Mouse (Mus musculus) forebrain, embryonic 10.5 days (tissue): ENCODE data around the gene Astn2. TPM values are rescaled to one million over a fixed set of nuclear protein-coding genes. Genes with fewer than 3 reads are reported as not detected.

ENCODE experiments used
- DNase-seq: peaks from one replicate; pipeline ENCODE4 v3.0.0-alpha.2; 2017; ENCODE audit warnings: low spot score; ENCODE audit errors: extremely low spot score
- H3K27ac ChIP-seq: fragments of 300-500 bp; sonication (generic); 2 replicates; pipeline ENCODE4 v1.5.1; 2016; ENCODE audit warnings: mild to moderate bottlenecking
- H3K27me3 ChIP-seq: fragments of 300-500 bp; sonication (generic); 2 replicates; pipeline ENCODE4 v1.6.1; 2016; ENCODE audit warnings: mild to moderate bottlenecking; ENCODE audit not compliant: poor library complexity, severe bottlenecking
- H3K36me3 ChIP-seq: fragments of 300-500 bp; sonication (generic); replicated peaks from 2 replicates; pipeline ENCODE4 v1.6.1; 2016; ENCODE audit warnings: mild to moderate bottlenecking, moderate library complexity
- H3K4me1 ChIP-seq: fragments of 300-500 bp; sonication (generic); 2 replicates; pipeline ENCODE4 v1.6.1; 2016
- H3K4me3 ChIP-seq: fragments of 300-500 bp; sonication (generic); 2 replicates; pipeline ENCODE4 v1.5.1; 2016; ENCODE audit warnings: mild to moderate bottlenecking, moderate library complexity
- H3K9me3 ChIP-seq: fragments of 300-500 bp; sonication (generic); 2 replicates; pipeline ENCODE4 v1.6.1; 2016; ENCODE audit warnings: mild to moderate bottlenecking, moderate library complexity
- WGBS: fragments of 180-500 bp; shearing (Covaris S2); methylation state at CpG from one replicate; pipeline ENCODE4 v1.1.7; 2016; 5-methylcytosine and 5-hydroxymethylcytosine counted together
- polyA plus RNA-seq: library from polyadenylated mRNA; unstranded; fragments of >200 nt; fragmentation: Nextera tagmentation; extraction: Ambion mirVana; gene quantifications from 2 replicates; pipeline ENCODE4 v1.2.1, GENCODE M21; 2016

Astn2 gene
- polyA plus RNA-seq, 1 experiment from 2014 or later, result 0.27 TPM

DNA sequence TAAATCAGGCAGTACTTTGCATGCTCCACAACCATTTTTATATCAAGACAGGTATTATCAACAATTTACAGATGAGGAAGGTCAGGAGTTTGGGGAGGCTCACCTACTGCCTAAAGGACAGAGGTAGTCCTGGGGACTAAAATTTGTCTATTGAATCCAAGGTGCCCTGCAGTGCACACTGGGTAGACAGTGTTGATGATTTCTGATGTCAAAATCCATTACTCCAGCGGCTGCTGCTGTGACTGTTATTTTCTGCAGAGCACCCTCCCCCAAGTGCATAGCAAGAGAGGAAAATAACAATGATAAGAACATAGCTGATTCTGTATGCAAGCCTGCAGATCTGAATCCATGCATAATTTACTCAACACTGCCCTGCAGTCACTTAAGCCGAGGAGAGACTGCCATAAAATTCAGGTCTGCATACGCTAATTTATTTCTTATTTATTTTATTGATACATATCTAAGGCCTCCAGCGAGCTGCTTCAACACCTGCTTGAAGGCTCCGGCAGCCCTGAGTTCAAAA, 660.3 kb downstream of the Astn2 start:
- Histone ChIP-seq H3K4me3 (no peak overlapping the region), H3K36me3 (no peaks in the 10 kb centered on the region), H3K4me1 (peaks cover 7% of the 10 kb centered on the region; the same call in 1 of the 2 replicates), H3K27ac (no peak overlapping the region), H3K9me3 (no peaks in the 10 kb centered on the region), H3K27me3 (no peaks in the 10 kb centered on the region)
- 78% methylated on average over 5 of the region's 5 CpGs for whole genome bisulfite sequencing
- no peak for DNase-seq

DNA sequence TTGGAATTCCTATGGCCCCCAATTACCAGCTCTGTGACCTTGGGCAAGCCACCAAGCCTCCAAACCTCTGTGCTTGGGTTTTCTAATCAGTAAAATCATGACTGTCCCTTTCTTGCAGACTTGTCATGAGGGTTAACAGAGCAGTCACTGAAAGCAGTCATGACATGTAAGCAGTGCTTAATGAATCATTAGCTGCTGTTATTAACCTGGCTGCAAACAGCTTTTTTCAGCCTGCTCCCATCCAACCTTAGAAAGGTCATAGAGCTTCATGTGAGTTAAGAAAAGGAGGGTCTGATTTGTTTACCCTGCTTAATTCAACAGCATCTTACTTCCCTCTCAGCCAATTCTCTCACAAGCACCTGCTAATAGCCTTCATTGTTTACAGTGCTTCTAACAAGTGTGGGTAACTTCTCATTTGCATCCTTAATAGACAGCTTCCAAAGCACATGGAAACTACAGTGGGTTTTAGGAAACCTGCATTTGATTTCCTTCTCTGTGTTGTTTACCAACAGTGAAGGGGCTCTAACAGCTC, 661.2 kb downstream of the Astn2 start:
- H3K36me3 ChIP-seq, result no peaks in the 10 kb centered on the region
- H3K27ac ChIP-seq, result no peak overlapping the region
- peaks cover 7% of the 10 kb centered on the region; the same call in 1 of the 2 replicates for H3K4me1 ChIP-seq
- H3K27me3 ChIP-seq, result no peaks in the 10 kb centered on the region
- H3K9me3 ChIP-seq, result no peaks in the 10 kb centered on the region
- no peak for DNase-seq
- H3K4me3 ChIP-seq, result no peak overlapping the region

DNA sequence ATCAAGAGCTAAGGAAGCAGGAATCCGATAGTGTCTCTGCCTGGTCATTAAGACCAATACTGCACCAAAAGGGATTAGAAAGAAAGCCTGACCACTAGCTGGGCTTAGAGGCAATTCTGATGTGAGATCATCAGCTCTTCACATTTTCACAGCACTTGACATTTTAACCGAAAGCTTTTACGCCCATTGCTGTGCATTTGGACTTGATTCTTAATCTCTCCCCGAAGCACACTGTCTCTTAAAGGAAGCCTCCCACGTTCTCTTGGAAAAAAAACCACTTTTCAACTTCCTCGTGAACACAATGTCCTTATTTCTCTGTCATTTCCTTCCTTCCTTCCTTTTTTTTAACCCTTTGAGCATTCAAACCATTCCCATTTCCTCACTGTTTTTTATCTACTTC, 680.0 kb downstream of the Astn2 start:
- Histone ChIP-seq H3K9me3 (no peaks in the 10 kb centered on the region), H3K36me3 (no peaks in the 10 kb centered on the region), H3K4me1 (no peaks in the 10 kb centered on the region), H3K27ac (no peak overlapping the region), H3K4me3 (no peak overlapping the region), H3K27me3 (no peaks in the 10 kb centered on the region)
- no peak for DNase-seq
- 73% methylated on average over 6 of the region's 6 CpGs for WGBS

DNA sequence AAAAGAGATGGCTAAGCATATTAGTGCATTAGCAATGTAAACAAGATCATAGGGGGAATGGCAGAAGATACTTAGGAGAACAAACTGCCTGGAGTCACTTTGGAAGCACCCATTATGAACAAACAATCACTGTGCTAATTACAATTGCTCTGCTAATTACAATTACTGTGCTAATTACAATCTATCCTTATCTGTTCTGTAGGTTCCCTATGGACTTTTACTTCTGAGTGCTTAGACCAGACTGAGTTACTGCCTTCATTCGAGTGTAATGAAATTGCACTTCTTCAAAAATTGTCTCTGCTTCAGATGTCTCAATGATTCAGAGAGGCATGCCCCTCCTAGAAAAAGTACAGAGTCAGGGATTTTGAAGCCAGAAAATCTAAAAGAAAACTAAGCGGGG, 684.8 kb downstream of the Astn2 start:
- no peaks in the 10 kb centered on the region for H3K27me3 ChIP-seq
- no peak for DNase-seq
- 89% methylated on average over 2 of the region's 2 CpGs for WGBS

DNA sequence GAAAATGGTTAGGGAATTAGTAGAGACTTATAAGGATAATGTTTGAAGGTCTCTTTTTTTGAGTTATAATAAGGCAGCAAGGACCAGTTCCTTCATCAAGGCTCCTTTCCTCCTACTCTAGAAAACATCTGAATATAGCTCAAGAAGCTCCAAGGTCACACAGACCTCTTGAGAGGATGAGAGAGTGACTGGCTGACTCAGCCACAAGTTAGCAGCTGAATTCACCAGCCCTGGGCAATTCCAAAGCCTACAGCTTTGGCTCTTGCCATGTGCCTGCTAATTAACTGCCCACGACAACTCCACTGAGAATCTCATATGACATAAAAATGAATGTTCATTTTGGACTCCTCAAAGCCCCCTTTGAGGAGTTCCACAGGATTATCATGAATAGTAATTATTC, 686.5 kb downstream of the Astn2 start:
- Histone ChIP-seq H3K4me3 (no peak overlapping the region), H3K4me1 (no peaks in the 10 kb centered on the region), H3K27me3 (no peaks in the 10 kb centered on the region), H3K36me3 (no peaks in the 10 kb centered on the region), H3K9me3 (no peaks in the 10 kb centered on the region), H3K27ac (no peak overlapping the region)
- WGBS, result 83% methylated on average over 1 of the region's 1 CpGs
- DNase-seq, result no peak

More for the DNA sequence above, 684.8 kb downstream of the Astn2 start:
- no peaks in the 10 kb centered on the region for H3K9me3 ChIP-seq
- no peaks in the 10 kb centered on the region for H3K4me1 ChIP-seq
- no peaks in the 10 kb centered on the region for H3K36me3 ChIP-seq
- no peak overlapping the region for H3K27ac ChIP-seq
- no peak overlapping the region for H3K4me3 ChIP-seq

- Histone ChIP-seq H3K36me3 (no peaks in the 10 kb centered on the region), H3K27ac (no peak overlapping the region), H3K4me1 (no peaks in the 10 kb centered on the region), H3K4me3 (no peak overlapping the region), H3K27me3 (no peaks in the 10 kb centered on the region), H3K9me3 (no peaks in the 10 kb centered on the region)
- DNase-seq, result no peak
- WGBS, result 93% methylated on average over 2 of the region's 2 CpGs
These were observed 688.3 kb downstream of the Astn2 start for GRCm38 (mm10) chr4:65716086-65716485.

DNA sequence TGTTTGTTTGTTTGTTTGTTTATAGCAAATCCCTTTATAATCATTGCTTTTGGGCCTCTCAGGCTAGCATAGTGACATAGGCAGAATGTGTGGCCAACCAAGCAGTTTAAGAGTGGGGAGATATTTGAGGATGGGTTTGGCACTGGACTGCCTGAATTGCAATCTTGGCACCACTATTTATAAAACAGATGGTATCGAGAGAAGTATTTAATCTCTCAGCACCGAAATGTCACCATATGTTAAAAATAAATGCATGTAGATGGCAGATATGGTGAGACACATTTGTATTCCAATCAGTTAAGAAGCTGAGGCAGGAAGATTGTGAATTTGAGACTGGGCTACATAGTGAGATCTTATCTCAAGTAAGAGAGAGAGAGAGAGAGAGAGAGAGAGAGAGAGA, 692.7 kb downstream of the Astn2 start:
- no peak overlapping the region for H3K4me3 ChIP-seq
- no peak overlapping the region for H3K27ac ChIP-seq
- H3K27me3 ChIP-seq, result no peaks in the 10 kb centered on the region
- WGBS, result 91% methylated on average over 2 of the region's 2 CpGs
- DNase-seq, result no peak
- no peaks in the 10 kb centered on the region for H3K36me3 ChIP-seq
- H3K9me3 ChIP-seq, result no peaks in the 10 kb centered on the region
- H3K4me1 ChIP-seq, result no peaks in the 10 kb centered on the region

- Histone ChIP-seq H3K4me3 (no peak overlapping the region), H3K27me3 (no peaks in the 10 kb centered on the region), H3K9me3 (no peaks in the 10 kb centered on the region), H3K36me3 (no peaks in the 10 kb centered on the region), H3K27ac (no peak overlapping the region), H3K4me1 (no peaks in the 10 kb centered on the region)
- no peak for DNase-seq
These were observed 693.8 kb downstream of the Astn2 start for GRCm38 (mm10) chr4:65710623-65711022.

DNA sequence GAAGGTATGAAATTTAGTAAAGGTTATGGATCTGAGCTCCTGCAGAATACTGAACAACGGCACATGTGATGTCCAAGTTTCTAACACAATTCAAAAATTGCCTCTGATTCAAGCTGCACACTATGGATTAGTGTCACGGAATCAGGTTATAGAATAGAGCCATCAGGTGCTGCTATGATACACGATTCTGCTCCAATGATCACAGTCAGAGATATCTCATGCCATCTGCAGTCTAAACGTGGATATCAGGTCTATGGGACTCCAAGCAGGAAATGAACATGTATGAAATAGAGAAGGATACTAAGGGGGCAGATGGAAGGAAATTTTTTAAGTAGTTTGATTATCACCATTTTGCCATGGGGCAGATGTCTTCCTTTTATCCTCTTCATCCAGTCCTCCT, 702.6 kb downstream of the Astn2 start:
- Histone ChIP-seq H3K4me1 (peaks cover 12% of the 10 kb centered on the region), H3K36me3 (no peaks in the 10 kb centered on the region), H3K9me3 (no peaks in the 10 kb centered on the region), H3K27ac (no peak overlapping the region), H3K27me3 (no peaks in the 10 kb centered on the region), H3K4me3 (no peak overlapping the region)
- DNase-seq, result no peak
- 83% methylated on average over 4 of the region's 4 CpGs for WGBS

- no peak overlapping the region for H3K4me3 ChIP-seq
- H3K27ac ChIP-seq, result no peak overlapping the region
- no peaks in the 10 kb centered on the region for H3K9me3 ChIP-seq
- H3K4me1 ChIP-seq, result peaks cover 12% of the 10 kb centered on the region
- WGBS, result 71% methylated on average over 8 of the region's 8 CpGs
- no peaks in the 10 kb centered on the region for H3K36me3 ChIP-seq
- DNase-seq, result no peak
- H3K27me3 ChIP-seq, result no peaks in the 10 kb centered on the region
These were observed 704.6 kb downstream of the Astn2 start for GRCm38 (mm10) chr4:65699743-65700361.

GRCm38 (mm10) chr4:65695241-65695640, 709.2 kb downstream of the Astn2 start:
- Histone ChIP-seq H3K4me3 (no peak overlapping the region), H3K36me3 (no peaks in the 10 kb centered on the region), H3K4me1 (peaks cover 6% of the 10 kb centered on the region), H3K27me3 (no peaks in the 10 kb centered on the region), H3K27ac (no peak overlapping the region), H3K9me3 (no peaks in the 10 kb centered on the region)
- no peak for DNase-seq
- 88% methylated on average over 5 of the region's 5 CpGs for WGBS

- Histone ChIP-seq H3K4me3 (no peak overlapping the region), H3K36me3 (no peaks in the 10 kb centered on the region), H3K9me3 (no peaks in the 10 kb centered on the region), H3K27ac (no peak overlapping the region), H3K27me3 (no peaks in the 10 kb centered on the region), H3K4me1 (no peaks in the 10 kb centered on the region)
- DNase-seq, result no peak
- 89% methylated on average over 5 of the region's 5 CpGs for WGBS
These were observed 710.4 kb downstream of the Astn2 start for GRCm38 (mm10) chr4:65694011-65694410.

GRCm38 (mm10) chr4:65687006-65687723, 717.2 kb downstream of the Astn2 start:
- Histone ChIP-seq H3K27ac (peak overlapping the region; percentile 48; the same call in 1 of the 2 replicates), H3K4me1 (peaks cover 33% of the 10 kb centered on the region), H3K4me3 (no peak overlapping the region), H3K27me3 (no peaks in the 10 kb centered on the region), H3K36me3 (no peaks in the 10 kb centered on the region), H3K9me3 (no peaks in the 10 kb centered on the region)
- DNase-seq, result no peak
- WGBS, result 28% methylated on average over 1 of the region's 1 CpGs
